Mouse (Mus musculus) midbrain, embryonic 15.5 days (tissue): ENCODE measurements around the gene Dctd. TPM values are rescaled to one million over a fixed set of nuclear protein-coding genes. Genes with fewer than 3 reads are reported as not detected.

Source experiments
- ATAC-seq: fragments of 200-750 bp; cut with Nextera tagmentation; replicated peaks from 2 replicates; pipeline ENCODE4 v1.8.0; 2017; ENCODE audit warnings: moderate TSS enrichment
- H3K27ac ChIP-seq: fragments of 300-500 bp; sonication (generic); 2 replicates; pipeline ENCODE4 v1.5.1; 2015; ENCODE audit warnings: mild to moderate bottlenecking, inconsistent platforms
- H3K27me3 ChIP-seq: fragments of 300-500 bp; sonication (generic); replicated peaks from 2 replicates; pipeline ENCODE4 v1.6.1; 2015; ENCODE audit warnings: inconsistent platforms
- H3K36me3 ChIP-seq: fragments of 300-500 bp; sonication (generic); replicated peaks from 2 replicates; pipeline ENCODE4 v1.6.1; 2015; ENCODE audit warnings: inconsistent platforms
- H3K4me1 ChIP-seq: fragments of 300-500 bp; sonication (generic); 2 replicates; pipeline ENCODE4 v1.6.1; 2015; ENCODE audit warnings: inconsistent platforms
- H3K4me2 ChIP-seq: fragments of 300-500 bp; sonication (generic); 2 replicates; pipeline ENCODE4 v1.6.1; 2015; ENCODE audit warnings: inconsistent platforms, mild to moderate bottlenecking, moderate library complexity
- H3K4me3 ChIP-seq: fragments of 300-500 bp; sonication (generic); 2 replicates; pipeline ENCODE4 v1.5.1; 2015; ENCODE audit warnings: mild to moderate bottlenecking, inconsistent platforms
- H3K9ac ChIP-seq: fragments of 300-500 bp; sonication (generic); 2 replicates; pipeline ENCODE4 v1.6.1; 2015; ENCODE audit warnings: mild to moderate bottlenecking, inconsistent platforms
- H3K9me3 ChIP-seq: fragments of 300-500 bp; sonication (generic); 2 replicates; pipeline ENCODE4 v1.6.1; 2016; ENCODE audit warnings: inconsistent platforms
- WGBS: fragments of 180-500 bp; shearing (Covaris S2); methylation state at CpG from one replicate; pipeline ENCODE4 v1.1.7; 2015; ENCODE audit warnings: mixed read lengths; 5-methylcytosine and 5-hydroxymethylcytosine counted together
- polyA plus RNA-seq: library from polyadenylated mRNA; unstranded; fragments of >200 nt; fragmentation: Nextera tagmentation; extraction: Ambion mirVana; gene quantifications from 2 replicates; pipeline ENCODE4 v1.2.1, GENCODE M21; 2015

Dctd gene
- polyA plus RNA-seq, 1 experiment from 2014 or later, result 11.6 TPM

DNA sequence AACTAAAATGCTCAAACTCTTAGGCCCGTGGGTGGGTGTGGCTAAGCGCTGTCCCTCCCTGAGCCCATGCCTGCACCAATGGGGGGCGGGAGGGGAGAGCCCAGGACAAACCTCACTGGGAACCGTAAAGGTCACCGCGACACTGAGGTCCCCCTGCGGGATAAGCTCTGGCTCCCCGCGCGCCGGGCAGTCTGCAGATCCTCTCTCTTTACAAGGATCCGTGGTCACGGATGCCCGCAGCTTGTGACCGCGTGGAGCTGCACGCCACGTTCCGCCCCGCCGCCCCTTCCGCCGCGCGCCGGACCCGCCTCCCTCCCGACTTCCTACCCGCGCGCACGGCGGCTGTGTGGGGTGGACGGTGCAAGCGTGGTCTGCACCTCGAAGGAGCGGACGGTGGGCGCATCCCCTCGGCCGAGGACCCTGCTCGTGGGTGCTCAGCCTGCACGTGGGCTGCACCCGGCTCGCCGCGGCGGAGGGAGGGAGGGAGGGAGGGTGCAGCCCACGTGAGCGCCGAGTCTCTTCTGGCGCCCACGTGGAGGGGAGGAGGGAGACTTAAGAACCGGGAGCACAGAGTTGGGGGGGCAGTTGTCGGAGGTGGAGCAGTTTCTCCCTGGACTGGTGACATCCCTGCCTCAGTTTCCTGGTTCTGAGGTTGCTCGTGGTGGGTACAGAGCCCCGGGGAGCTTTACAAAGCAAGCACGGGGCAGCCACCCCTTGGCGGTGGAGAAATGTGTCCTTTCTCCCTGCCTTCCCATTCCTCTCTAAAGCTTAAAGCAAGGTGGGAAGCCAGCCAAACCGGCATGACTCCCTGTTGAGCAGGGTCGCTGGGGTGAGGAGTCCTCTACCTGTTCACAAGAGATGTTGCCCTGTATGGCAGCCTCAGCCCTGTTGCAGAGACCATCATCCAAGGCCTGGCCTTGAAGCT lies 11.2 kb downstream of the Dctd start:
- no peak overlapping the region for H3K27ac ChIP-seq
- under 1% methylated on average over 53 of the region's 61 CpGs for WGBS

DNA sequence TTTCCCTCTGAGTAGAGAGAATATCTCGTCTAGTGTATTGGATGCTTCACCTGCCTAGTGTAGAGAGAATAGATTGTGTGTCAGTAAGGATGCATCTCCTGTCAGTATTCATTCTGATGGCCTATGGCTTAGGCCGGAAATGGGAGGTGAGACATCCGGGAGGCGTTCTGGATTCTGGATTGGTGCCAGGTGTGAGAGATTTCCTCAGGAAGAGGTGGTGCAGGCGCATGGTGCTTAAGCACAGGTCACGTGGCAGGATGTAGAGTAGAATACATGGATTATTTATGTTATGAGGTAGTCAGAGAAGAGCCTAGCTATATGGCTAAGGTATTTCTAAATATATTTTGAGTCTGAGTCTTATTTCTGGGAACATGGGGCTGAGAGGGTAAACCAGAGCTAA lies 15.7 kb downstream of the Dctd start:
- Histone ChIP-seq H3K4me3 (no peak overlapping the region), H3K4me2 (no peak overlapping the region), H3K27ac (no peak overlapping the region), H3K27me3 (no peaks in the 10 kb centered on the region), H3K9ac (no peak overlapping the region), H3K36me3 (no peaks in the 10 kb centered on the region), H3K4me1 (peaks cover 4% of the 10 kb centered on the region; the same call in 1 of the 2 replicates), H3K9me3 (no peaks in the 10 kb centered on the region)
- 84% methylated on average over 6 of the region's 6 CpGs for WGBS
- no peak for ATAC-seq

More for the DNA sequence above, 11.2 kb downstream of the Dctd start:
- peak overlapping the region; percentile 58 for H3K9ac ChIP-seq
- no peaks in the 10 kb centered on the region for H3K9me3 ChIP-seq
- ATAC-seq, result peak; percentile 93
- H3K27me3 ChIP-seq, result no peaks in the 10 kb centered on the region
- H3K4me1 ChIP-seq, result peaks cover 8% of the 10 kb centered on the region; the same call in 1 of the 2 replicates
- H3K4me3 ChIP-seq, result peak overlapping the region; percentile 66
- no peaks in the 10 kb centered on the region for H3K36me3 ChIP-seq
- H3K4me2 ChIP-seq, result peak overlapping the region; percentile 80

DNA sequence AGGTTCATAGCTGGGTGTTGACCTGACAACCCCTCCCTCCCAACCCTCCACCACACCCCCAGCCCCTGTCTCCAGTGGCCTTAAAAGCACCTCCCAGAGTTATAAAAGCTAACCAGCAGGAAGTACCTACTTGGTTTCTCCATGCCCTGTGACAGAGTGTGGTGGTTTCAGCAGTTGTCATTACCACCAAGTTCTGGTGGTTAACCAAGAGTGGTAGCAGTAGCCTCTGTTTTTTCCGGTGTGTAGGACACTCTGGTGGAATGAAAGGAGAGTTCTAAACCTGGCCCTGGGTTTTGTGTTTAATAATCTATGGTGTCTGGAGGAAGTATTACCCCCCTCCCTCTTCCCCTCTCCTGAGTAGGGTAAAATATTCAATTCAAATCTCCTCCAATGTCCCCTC lies 24.1 kb downstream of the Dctd start:
- H3K9me3 ChIP-seq, result no peaks in the 10 kb centered on the region
- ATAC-seq, result no peak
- H3K4me2 ChIP-seq, result no peak overlapping the region
- H3K27ac ChIP-seq, result no peak overlapping the region
- H3K9ac ChIP-seq, result no peak overlapping the region
- no peaks in the 10 kb centered on the region for H3K36me3 ChIP-seq
- H3K4me3 ChIP-seq, result no peak overlapping the region
- no peaks in the 10 kb centered on the region for H3K27me3 ChIP-seq
- 94% methylated on average over 1 of the region's 1 CpGs for WGBS
- H3K4me1 ChIP-seq, result no peaks in the 10 kb centered on the region; the same call in 1 of the 2 replicates

DNA sequence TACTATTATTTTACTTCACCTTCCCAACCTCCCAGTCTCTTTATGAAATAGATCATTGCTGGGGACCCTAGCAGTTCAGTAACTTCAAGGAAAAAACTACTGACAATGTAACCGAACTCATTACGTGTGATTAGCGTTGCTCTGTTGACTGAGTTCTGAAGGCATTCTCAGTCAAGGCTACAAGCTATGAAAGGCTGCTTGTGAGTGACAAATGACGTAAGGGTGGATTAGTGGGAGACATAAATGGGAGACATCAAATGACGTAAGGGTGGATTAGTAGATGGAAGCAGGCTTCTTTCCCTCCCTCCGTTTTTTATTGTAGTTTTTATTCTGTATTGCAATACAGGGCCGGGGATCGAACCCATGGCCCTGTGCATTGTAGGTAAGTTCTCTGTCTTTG lies 26.0 kb downstream of the Dctd start:
- Histone ChIP-seq H3K27ac (no peak overlapping the region), H3K4me1 (no peaks in the 10 kb centered on the region; the same call in 1 of the 2 replicates), H3K4me2 (no peak overlapping the region), H3K27me3 (no peaks in the 10 kb centered on the region), H3K9me3 (no peaks in the 10 kb centered on the region), H3K9ac (no peak overlapping the region), H3K36me3 (no peaks in the 10 kb centered on the region), H3K4me3 (no peak overlapping the region)
- no peak for ATAC-seq
- WGBS, result 61% methylated on average over 8 of the region's 8 CpGs

DNA sequence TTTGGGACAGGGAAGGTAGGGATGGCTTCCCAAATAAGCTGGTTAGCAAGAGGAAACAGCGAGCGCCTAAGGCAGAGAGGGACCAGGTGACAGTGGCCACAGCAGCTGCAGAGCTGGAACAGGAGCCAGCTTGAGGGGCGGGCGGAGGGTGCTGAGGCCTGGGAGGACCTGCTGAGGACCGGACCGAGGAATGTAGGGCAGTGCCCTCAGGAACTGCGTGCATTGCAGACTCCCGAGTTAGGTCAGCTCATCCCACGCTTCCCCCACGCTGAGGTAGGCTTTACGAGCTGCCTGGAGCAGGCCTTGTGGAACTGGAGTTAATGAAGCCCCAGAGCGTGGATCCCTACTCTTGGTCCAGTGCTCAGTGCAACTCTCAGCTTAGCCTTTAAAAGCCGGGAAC lies 28.1 kb downstream of the Dctd start:
- ATAC-seq, result 0 out of 2 replicates have a peak, but pooled peaks have one; percentile 34
- Histone ChIP-seq H3K4me1 (no peaks in the 10 kb centered on the region; the same call in 1 of the 2 replicates), H3K9me3 (no peaks in the 10 kb centered on the region), H3K27ac (no peak overlapping the region), H3K9ac (no peak overlapping the region), H3K27me3 (no peaks in the 10 kb centered on the region), H3K4me3 (no peak overlapping the region), H3K4me2 (no peak overlapping the region), H3K36me3 (no peaks in the 10 kb centered on the region)
- WGBS, result 88% methylated on average over 13 of the region's 13 CpGs

DNA sequence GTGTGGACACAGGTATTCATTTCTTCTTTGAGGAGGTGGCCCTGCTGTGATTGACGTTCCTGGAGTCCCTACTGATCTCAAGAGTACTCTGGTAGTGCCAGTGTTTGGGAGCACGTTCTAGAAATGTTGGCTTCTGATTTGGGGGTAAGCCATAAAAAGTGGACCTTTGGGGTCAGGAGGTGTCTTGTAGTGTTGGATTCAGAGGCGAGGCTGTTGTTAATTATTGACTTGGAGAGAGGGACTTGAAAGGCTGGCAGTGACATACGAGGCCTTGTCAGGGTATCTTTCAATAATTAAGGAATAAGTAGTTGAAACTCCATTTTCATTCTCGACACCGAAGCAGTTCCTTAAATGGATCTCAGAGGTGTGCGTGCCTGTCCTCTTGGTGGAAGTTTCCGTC lies 31.4 kb downstream of the Dctd start:
- H3K27ac ChIP-seq, result no peak overlapping the region

DNA sequence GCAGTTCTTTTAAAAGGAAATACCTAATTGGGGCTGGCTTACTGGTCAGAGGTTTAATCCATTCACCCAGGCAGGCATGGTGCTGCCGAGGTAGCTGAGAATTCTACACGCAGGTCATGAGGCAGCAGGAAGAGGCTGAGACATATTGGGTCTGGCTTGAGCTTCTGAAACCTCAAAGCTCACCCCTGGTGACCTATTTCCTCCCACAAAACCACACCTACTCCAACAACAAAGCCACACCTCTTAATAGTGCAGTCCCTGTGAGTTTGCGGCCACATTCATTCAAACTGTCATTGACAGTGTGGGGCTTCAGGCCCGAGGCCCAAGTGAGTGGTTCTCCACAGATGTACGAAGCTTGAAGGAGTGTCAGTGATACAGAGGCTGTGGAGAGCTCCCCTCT lies 34.4 kb downstream of the Dctd start:
- Histone ChIP-seq H3K9ac (no peak overlapping the region), H3K9me3 (no peaks in the 10 kb centered on the region), H3K27me3 (no peaks in the 10 kb centered on the region), H3K4me3 (no peak overlapping the region), H3K4me2 (no peak overlapping the region), H3K27ac (no peak overlapping the region), H3K36me3 (no peaks in the 10 kb centered on the region), H3K4me1 (peaks cover 16% of the 10 kb centered on the region)
- WGBS, result 95% methylated on average over 5 of the region's 5 CpGs
- ATAC-seq, result no peak

More for the DNA sequence above, 31.4 kb downstream of the Dctd start:
- Histone ChIP-seq H3K9ac (no peak overlapping the region), H3K27me3 (no peaks in the 10 kb centered on the region), H3K9me3 (no peaks in the 10 kb centered on the region), H3K4me3 (no peak overlapping the region), H3K36me3 (no peaks in the 10 kb centered on the region), H3K4me2 (no peak overlapping the region), H3K4me1 (no peaks in the 10 kb centered on the region; the same call in 1 of the 2 replicates)
- WGBS, result 80% methylated on average over 8 of the region's 8 CpGs
- ATAC-seq, result no peak

DNA sequence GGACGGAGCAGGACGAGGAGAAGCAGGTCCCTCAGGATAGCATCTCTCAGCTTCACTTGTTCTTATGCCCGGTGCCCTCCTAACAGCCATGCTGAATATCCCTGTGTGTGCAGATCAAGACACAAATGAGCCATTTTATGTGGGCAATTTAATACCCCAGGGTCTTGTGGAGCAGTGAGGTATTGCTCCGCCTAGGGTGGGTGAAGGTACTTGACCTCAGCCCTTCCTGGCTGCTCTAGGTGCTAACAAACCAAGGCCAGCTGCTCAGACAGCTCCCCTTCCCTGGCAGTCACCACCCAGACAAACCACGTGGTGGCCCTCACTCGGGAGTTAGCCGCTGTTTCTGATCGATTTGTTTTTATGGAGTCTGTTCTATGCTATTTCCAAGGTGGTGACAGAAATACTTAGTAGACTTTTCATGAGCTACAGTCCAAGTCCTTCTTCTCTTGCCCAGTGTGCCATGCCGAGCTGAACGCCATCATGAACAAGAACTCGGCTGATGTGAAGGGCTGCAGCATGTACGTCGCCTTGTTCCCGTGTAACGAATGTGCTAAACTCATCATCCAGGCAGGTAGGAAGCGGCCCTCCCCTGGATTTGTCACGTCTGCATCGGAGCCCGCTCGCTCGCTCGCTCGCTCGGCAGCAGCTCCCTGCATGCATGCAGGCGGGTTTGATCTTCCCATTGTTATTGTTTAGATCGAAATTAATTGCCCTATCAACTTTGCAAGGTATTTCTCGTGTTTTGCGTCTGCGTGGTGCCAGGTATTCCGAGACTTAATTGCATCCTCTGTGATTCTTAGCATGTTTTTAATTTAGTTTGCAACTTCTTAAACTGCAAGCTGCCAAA lies 38.1 kb downstream of the Dctd start:
- H3K36me3 ChIP-seq, result no peaks in the 10 kb centered on the region
- no peaks in the 10 kb centered on the region for H3K27me3 ChIP-seq
- no peaks in the 10 kb centered on the region for H3K9me3 ChIP-seq
- peak overlapping the region; percentile 17; the same call in 1 of the 2 replicates for H3K9ac ChIP-seq
- peak overlapping the region; percentile 39; the same call in 1 of the 2 replicates for H3K27ac ChIP-seq
- H3K4me2 ChIP-seq, result peak overlapping the region; percentile 39
- peak; percentile 41 for ATAC-seq
- 59% methylated on average over 30 of the region's 30 CpGs for WGBS
- H3K4me3 ChIP-seq, result no peak overlapping the region
- H3K4me1 ChIP-seq, result peaks cover 16% of the 10 kb centered on the region

DNA sequence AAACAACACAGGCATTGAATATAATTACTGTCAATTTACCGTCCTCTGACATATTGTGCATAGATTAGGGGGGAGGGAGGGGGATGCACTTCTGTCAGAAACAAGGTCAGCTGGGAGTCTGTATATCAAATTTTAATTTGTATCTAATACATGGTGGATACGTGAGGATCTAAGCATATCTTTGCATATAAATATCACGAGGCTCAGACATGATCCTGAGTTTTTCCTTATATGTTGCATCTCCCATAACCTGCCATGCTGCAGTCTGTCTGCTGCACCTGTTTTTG lies 38.7 kb downstream of the Dctd start:
- Histone ChIP-seq H3K36me3 (no peaks in the 10 kb centered on the region), H3K4me2 (peak overlapping the region; percentile 39; the same call in 1 of the 2 replicates), H3K9ac (no peak overlapping the region), H3K4me1 (peaks cover 16% of the 10 kb centered on the region), H3K27ac (no peak overlapping the region), H3K27me3 (no peaks in the 10 kb centered on the region), H3K4me3 (no peak overlapping the region), H3K9me3 (no peaks in the 10 kb centered on the region)
- ATAC-seq, result peak; percentile 34; the same call in 1 of the 2 replicates
- WGBS, result 36% methylated on average over 3 of the region's 3 CpGs

DNA sequence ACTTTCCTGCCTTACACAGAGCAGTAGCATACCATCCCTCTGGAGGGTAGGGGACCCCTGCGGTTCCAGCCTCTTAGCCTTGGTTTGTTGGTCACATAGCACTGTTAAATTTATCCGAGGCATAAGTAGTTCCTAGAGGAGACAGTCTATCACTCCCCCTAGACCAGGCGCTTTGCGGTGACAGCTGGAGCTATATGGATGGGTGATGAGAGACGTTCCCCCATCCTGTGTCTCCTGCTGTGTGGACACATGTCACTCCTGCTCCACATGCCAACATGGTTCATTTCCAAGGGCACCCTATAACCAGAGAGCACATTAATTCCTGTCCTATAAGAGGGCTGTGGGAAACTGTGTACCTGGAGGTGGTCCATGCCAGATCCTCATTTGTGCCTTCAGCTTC lies 42.1 kb downstream of the Dctd start:
- WGBS, result 89% methylated on average over 5 of the region's 5 CpGs
- Histone ChIP-seq H3K4me2 (no peak overlapping the region), H3K36me3 (no peaks in the 10 kb centered on the region), H3K4me1 (peaks cover 16% of the 10 kb centered on the region), H3K27me3 (no peaks in the 10 kb centered on the region), H3K9me3 (no peaks in the 10 kb centered on the region), H3K4me3 (no peak overlapping the region), H3K27ac (no peak overlapping the region), H3K9ac (no peak overlapping the region)
- no peak for ATAC-seq

DNA sequence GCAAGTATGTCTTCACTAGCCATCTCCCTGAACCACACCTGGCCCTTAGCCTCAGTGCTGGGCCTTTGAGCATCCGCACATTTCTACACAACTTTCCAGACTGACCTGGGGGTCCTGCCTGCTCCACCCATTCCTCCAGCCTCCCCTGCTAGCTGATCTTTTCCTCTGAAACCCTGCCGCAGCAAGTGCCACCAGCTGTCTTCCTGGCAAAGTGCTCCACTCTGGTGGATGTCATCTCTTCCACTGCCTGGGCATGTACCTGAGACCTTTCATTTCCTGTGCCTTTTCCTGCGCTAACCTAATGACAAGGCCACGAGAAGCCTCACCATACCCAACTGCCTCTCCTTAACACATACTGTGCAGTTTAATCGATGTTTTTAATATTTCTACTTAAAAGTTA lies 46.9 kb downstream of the Dctd start:
- no peak overlapping the region for H3K4me2 ChIP-seq
- 83% methylated on average over 5 of the region's 5 CpGs for WGBS
- no peaks in the 10 kb centered on the region for H3K9me3 ChIP-seq
- no peak overlapping the region for H3K9ac ChIP-seq
- H3K27ac ChIP-seq, result no peak overlapping the region
- no peaks in the 10 kb centered on the region for H3K27me3 ChIP-seq
- no peaks in the 10 kb centered on the region for H3K36me3 ChIP-seq
- H3K4me1 ChIP-seq, result no peaks in the 10 kb centered on the region
- no peak for ATAC-seq
- no peak overlapping the region for H3K4me3 ChIP-seq

DNA sequence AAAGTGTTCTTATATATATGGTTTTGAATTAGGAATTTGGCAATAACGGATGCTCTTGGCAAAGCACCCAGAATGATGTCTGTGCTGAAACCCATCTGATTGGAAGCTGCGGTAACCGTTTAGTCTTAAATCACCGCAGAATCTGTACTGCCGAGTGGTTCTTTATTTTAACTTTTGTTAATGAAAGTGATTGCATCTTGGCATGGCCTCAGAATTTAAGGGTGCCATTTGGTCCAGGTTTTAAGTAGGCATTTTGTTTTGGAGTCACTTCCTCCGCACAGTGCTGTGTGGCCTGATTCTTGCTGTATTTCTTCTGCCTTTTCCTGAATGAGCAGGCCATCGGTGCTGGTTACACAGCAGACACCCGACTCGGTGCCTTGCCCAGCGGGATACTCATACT lies 47.6 kb downstream of the Dctd start:
- Histone ChIP-seq H3K4me2 (no peak overlapping the region), H3K27me3 (no peaks in the 10 kb centered on the region), H3K36me3 (no peaks in the 10 kb centered on the region), H3K4me1 (no peaks in the 10 kb centered on the region), H3K9me3 (no peaks in the 10 kb centered on the region), H3K9ac (no peak overlapping the region), H3K27ac (no peak overlapping the region), H3K4me3 (no peak overlapping the region)
- no peak for ATAC-seq
- WGBS, result 90% methylated on average over 10 of the region's 10 CpGs
